Mouse (Mus musculus) layer of hippocampus, adult 11-12 months (tissue): ENCODE measurements around the gene Klhl40.

Experiments used
- DNase-seq: peaks from one replicate; pipeline ENCODE4 v3.0.0; 2022; ENCODE audit warnings: low spot score

Klhl40 gene

GRCm38 (mm10) chr9:121778066-121778624, 738 bp downstream of the Klhl40 start:
- peak; percentile 87 for DNase-seq

GRCm38 (mm10) chr9:121784801-121785200, 7.4 kb downstream of the Klhl40 start:
- no peak for DNase-seq

GRCm38 (mm10) chr9:121785261-121785660, 7.9 kb downstream of the Klhl40 start:
- no peak for DNase-seq

- no peak for DNase-seq
Observed at GRCm38 (mm10) chr9:121786359-121786758, 9.0 kb downstream of the Klhl40 start.

- peak; percentile 78 for DNase-seq
Observed at GRCm38 (mm10) chr9:121791206-121791605, 13.8 kb downstream of the Klhl40 start.

GRCm38 (mm10) chr9:121791757-121792521, 14.5 kb downstream of the Klhl40 start, which contains the start of gene Hhatl:
Gene Hhatl, minus strand, starts transcription at chr9:121792507.
- no peak for DNase-seq

GRCm38 (mm10) chr9:121794972-121795539, 17.6 kb downstream of the Klhl40 start:
- DNase-seq = no peak

- DNase-seq = no peak
Observed at GRCm38 (mm10) chr9:121797722-121798121, 20.3 kb downstream of the Klhl40 start.

- DNase-seq = no peak
Observed at GRCm38 (mm10) chr9:121798887-121799520, 21.6 kb downstream of the Klhl40 start.

- DNase-seq = no peak
Observed at GRCm38 (mm10) chr9:121802747-121803146, 25.3 kb downstream of the Klhl40 start.

- DNase-seq = no peak
Observed at GRCm38 (mm10) chr9:121807546-121807945, 30.1 kb downstream of the Klhl40 start.

- DNase-seq = no peak
Observed at GRCm38 (mm10) chr9:121807947-121808346, 30.5 kb downstream of the Klhl40 start.

- no peak for DNase-seq
Observed at GRCm38 (mm10) chr9:121808511-121808910, 31.1 kb downstream of the Klhl40 start.

- peak; percentile 85 for DNase-seq
Observed at GRCm38 (mm10) chr9:121810081-121810821, 32.8 kb downstream of the Klhl40 start.

- DNase-seq = no peak
Observed at GRCm38 (mm10) chr9:121815183-121815582, 37.8 kb downstream of the Klhl40 start.

- peak; percentile 59 for DNase-seq
Observed at GRCm38 (mm10) chr9:121819073-121819770, 41.8 kb downstream of the Klhl40 start.

- no peak for DNase-seq
Observed at GRCm38 (mm10) chr9:121819771-121820471, 42.5 kb downstream of the Klhl40 start.

GRCm38 (mm10) chr9:121820765-121821164, 43.4 kb downstream of the Klhl40 start:
- no peak for DNase-seq

- DNase-seq = peak; percentile 70
Observed at GRCm38 (mm10) chr9:121822585-121822991, 45.2 kb downstream of the Klhl40 start.

GRCm38 (mm10) chr9:121823051-121823450, 45.6 kb downstream of the Klhl40 start:
- DNase-seq = peak; percentile 45

GRCm38 (mm10) chr9:121823991-121824390, 46.6 kb downstream of the Klhl40 start:
- peak; percentile 51 for DNase-seq
